Mouse (Mus musculus): ENCODE measurements around the gene Myh7. TPM values are rescaled to one million over a fixed set of nuclear protein-coding genes. Genes with fewer than 3 reads are reported as not detected.
"Not testable (repeated sequence)": the region's sequence is repeated elsewhere in the genome, so short reads cannot be mapped to it uniquely, and the experiment has no call there.

The Myh7 gene
- polyA plus RNA-seq, 1 experiment, result 13.3 TPM

GRCm38 (mm10) chr14:55006541-55006940, 12.1 kb upstream of the Myh7 start:
- DNase-seq, result no peak
- Histone ChIP-seq H3K4me1 (ENCODE audit: control insufficient read depth, insufficient read depth, low read length) (peaks cover 3% of the 10 kb centered on the region), H3K4me3 (replicated peaks; ENCODE audit: extremely low read depth, low read depth, low read length) (no peak overlapping the region)
- 74% methylated on average over 3 of the region's 3 CpGs for WGBS
- no peak for TF ChIP-seq POLR2A (IDR thresholded peaks at IDR 0.05; ENCODE audit: borderline replicate concordance, extremely low read depth, low read depth, low read length)
- TF ChIP-seq CTCF (IDR thresholded peaks at IDR 0.05; ENCODE audit: insufficient read depth, low read length), result no peak

GRCm38 (mm10) chr14:55005967-55006366, 11.5 kb upstream of the Myh7 start:
- WGBS, result 86% methylated on average over 8 of the region's 8 CpGs
- TF ChIP-seq POLR2A (IDR thresholded peaks at IDR 0.05; ENCODE audit: borderline replicate concordance, extremely low read depth, low read depth, low read length) (no peak), CTCF (IDR thresholded peaks at IDR 0.05; ENCODE audit: insufficient read depth, low read length) (no peak)
- DNase-seq, result no peak
- peaks cover 3% of the 10 kb centered on the region for H3K4me1 ChIP-seq (ENCODE audit: control insufficient read depth, insufficient read depth, low read length)
- H3K4me3 ChIP-seq (replicated peaks; ENCODE audit: extremely low read depth, low read depth, low read length), result no peak overlapping the region

- Histone ChIP-seq H3K4me1 (ENCODE audit: control insufficient read depth, insufficient read depth, low read length) (peaks cover 3% of the 10 kb centered on the region), H3K4me3 (replicated peaks; ENCODE audit: extremely low read depth, low read depth, low read length) (no peak overlapping the region)
- WGBS, result 67% methylated on average over 2 of the region's 2 CpGs
- TF ChIP-seq CTCF (IDR thresholded peaks at IDR 0.05; ENCODE audit: insufficient read depth, low read length) (no peak), POLR2A (IDR thresholded peaks at IDR 0.05; ENCODE audit: borderline replicate concordance, extremely low read depth, low read depth, low read length) (no peak)
- no peak for DNase-seq
These were observed 11.1 kb upstream of the Myh7 start for GRCm38 (mm10) chr14:55005506-55005905.

- H3K4me3 ChIP-seq (replicated peaks; ENCODE audit: extremely low read depth, low read depth, low read length), result no peak overlapping the region
- peak; percentile 35 for DNase-seq
- TF ChIP-seq CTCF (IDR thresholded peaks at IDR 0.05; ENCODE audit: insufficient read depth, low read length), result no peak
- peaks cover 3% of the 10 kb centered on the region for H3K4me1 ChIP-seq (ENCODE audit: control insufficient read depth, insufficient read depth, low read length)
- 53% methylated on average over 18 of the region's 18 CpGs for WGBS
These were observed 9.7 kb upstream of the Myh7 start for GRCm38 (mm10) chr14:55003878-55004855.

- WGBS, result 22% methylated on average over 7 of the region's 7 CpGs
- no peak for DNase-seq
- TF ChIP-seq POLR2A (IDR thresholded peaks at IDR 0.05; ENCODE audit: borderline replicate concordance, extremely low read depth, low read depth, low read length), result no peak
- no peak for TF ChIP-seq CTCF (IDR thresholded peaks at IDR 0.05; ENCODE audit: insufficient read depth, low read length)
- no peak overlapping the region for H3K4me3 ChIP-seq (replicated peaks; ENCODE audit: extremely low read depth, low read depth, low read length)
- peaks cover 3% of the 10 kb centered on the region for H3K4me1 ChIP-seq (ENCODE audit: control insufficient read depth, insufficient read depth, low read length)
These were observed 8.3 kb upstream of the Myh7 start for GRCm38 (mm10) chr14:55002687-55003120.

GRCm38 (mm10) chr14:55001938-55002686, 7.7 kb upstream of the Myh7 start:
- 28% methylated on average over 12 of the region's 12 CpGs for WGBS
- H3K4me1 ChIP-seq (ENCODE audit: control insufficient read depth, insufficient read depth, low read length), result peaks cover 3% of the 10 kb centered on the region
- no peak for DNase-seq
- TF ChIP-seq POLR2A (IDR thresholded peaks at IDR 0.05; ENCODE audit: borderline replicate concordance, extremely low read depth, low read depth, low read length) (no peak), CTCF (IDR thresholded peaks at IDR 0.05; ENCODE audit: insufficient read depth, low read length) (no peak)
- H3K4me3 ChIP-seq (replicated peaks; ENCODE audit: extremely low read depth, low read depth, low read length), result no peak overlapping the region

- TF ChIP-seq CTCF (IDR thresholded peaks at IDR 0.05; ENCODE audit: insufficient read depth, low read length), result 0 out of 2 replicates have a peak, but pooled peaks have one; percentile 12
- TF ChIP-seq POLR2A (IDR thresholded peaks at IDR 0.05; ENCODE audit: borderline replicate concordance, extremely low read depth, low read depth, low read length), result no peak
- Histone ChIP-seq H3K4me3 (replicated peaks; ENCODE audit: extremely low read depth, low read depth, low read length) (no peak overlapping the region), H3K4me1 (ENCODE audit: control insufficient read depth, insufficient read depth, low read length) (peaks cover 3% of the 10 kb centered on the region)
- WGBS, result 100% methylated on average over 2 of the region's 2 CpGs
- DNase-seq, result no peak
These were observed 7.0 kb upstream of the Myh7 start for GRCm38 (mm10) chr14:55001446-55001845.

GRCm38 (mm10) chr14:55000814-55001213, 6.4 kb upstream of the Myh7 start:
- WGBS, result 83% methylated on average over 6 of the region's 6 CpGs
- Histone ChIP-seq H3K4me1 (ENCODE audit: control insufficient read depth, insufficient read depth, low read length) (peaks cover 3% of the 10 kb centered on the region), H3K4me3 (replicated peaks; ENCODE audit: extremely low read depth, low read depth, low read length) (no peak overlapping the region)
- no peak for DNase-seq
- TF ChIP-seq POLR2A (IDR thresholded peaks at IDR 0.05; ENCODE audit: borderline replicate concordance, extremely low read depth, low read depth, low read length) (no peak), CTCF (IDR thresholded peaks at IDR 0.05; ENCODE audit: insufficient read depth, low read length) (no peak)

- H3K4me3 ChIP-seq (replicated peaks; ENCODE audit: extremely low read depth, low read depth, low read length); DNase-seq: not testable (repeated sequence)
- 70% methylated on average over 5 of the region's 5 CpGs for WGBS
These were observed 5.4 kb upstream of the Myh7 start for GRCm38 (mm10) chr14:54999868-55000267.

More at GRCm38 (mm10) chr14:54999868-55000267, 5.4 kb upstream of the Myh7 start:
- not testable (repeated sequence) for H3K4me1 ChIP-seq (ENCODE audit: control insufficient read depth, insufficient read depth, low read length)
